Mouse (Mus musculus): ENCODE measurements around the gene Tbc1d23. TPM values are rescaled to one million over a fixed set of nuclear protein-coding genes. Genes with fewer than 3 reads are reported as not detected.
A peak's percentile ranks its signal among the peaks of the same experiment; 100 is the strongest.
"Not testable (repeated sequence)": the region's sequence is repeated elsewhere in the genome, so short reads cannot be mapped to it uniquely, and the experiment has no call there.

Tbc1d23 gene
- polyA plus RNA-seq, 1 experiment from 2014 or later = 22.3 TPM

GRCm38 (mm10) chr16:57246596-57246995, 15.3 kb upstream of the Tbc1d23 start:
- Histone ChIP-seq H3K9ac (ENCODE audit: low read depth, low read length) (no peak overlapping the region), H3K27ac (ENCODE audit: low read depth, low read length) (no peak overlapping the region), H3K4me3 (ENCODE audit: low read depth, low read length) (no peak overlapping the region), H3K27me3 (replicated peaks; ENCODE audit: control insufficient read depth, insufficient read depth, low read length) (no peaks in the 10 kb centered on the region), H3K4me2 (replicated peaks; ENCODE audit: low read depth) (no peak overlapping the region), H3K36me3 (ENCODE audit: control insufficient read depth, insufficient read depth) (no peaks in the 10 kb centered on the region), H3K4me1 (replicated peaks; ENCODE audit: control insufficient read depth, insufficient read depth, low read length) (no peaks in the 10 kb centered on the region), H3K9me3 (ENCODE audit: control insufficient read depth) (no peaks in the 10 kb centered on the region)
- TF ChIP-seq CTCF (IDR thresholded peaks at IDR 0.05; ENCODE audit: low read depth) = no peak
- no peak for ATAC-seq
- WGBS = 86% methylated on average over 3 of the region's 3 CpGs

GRCm38 (mm10) chr16:57243858-57244248, 12.5 kb upstream of the Tbc1d23 start:
- Histone ChIP-seq H3K4me3 (ENCODE audit: low read depth, low read length) (no peak overlapping the region), H3K4me1 (replicated peaks; ENCODE audit: control insufficient read depth, insufficient read depth, low read length) (no peaks in the 10 kb centered on the region), H3K27me3 (replicated peaks; ENCODE audit: control insufficient read depth, insufficient read depth, low read length) (no peaks in the 10 kb centered on the region), H3K9me3 (ENCODE audit: control insufficient read depth) (no peaks in the 10 kb centered on the region), H3K36me3 (ENCODE audit: control insufficient read depth, insufficient read depth) (no peaks in the 10 kb centered on the region), H3K4me2 (replicated peaks; ENCODE audit: low read depth) (no peak overlapping the region), H3K27ac (ENCODE audit: low read depth, low read length) (no peak overlapping the region), H3K9ac (ENCODE audit: low read depth, low read length) (no peak overlapping the region)
- peak; percentile 51 for ATAC-seq
- TF ChIP-seq CTCF (IDR thresholded peaks at IDR 0.05; ENCODE audit: low read depth) = peak; percentile 94
- 12% methylated on average over 6 of the region's 6 CpGs for WGBS

DNA sequence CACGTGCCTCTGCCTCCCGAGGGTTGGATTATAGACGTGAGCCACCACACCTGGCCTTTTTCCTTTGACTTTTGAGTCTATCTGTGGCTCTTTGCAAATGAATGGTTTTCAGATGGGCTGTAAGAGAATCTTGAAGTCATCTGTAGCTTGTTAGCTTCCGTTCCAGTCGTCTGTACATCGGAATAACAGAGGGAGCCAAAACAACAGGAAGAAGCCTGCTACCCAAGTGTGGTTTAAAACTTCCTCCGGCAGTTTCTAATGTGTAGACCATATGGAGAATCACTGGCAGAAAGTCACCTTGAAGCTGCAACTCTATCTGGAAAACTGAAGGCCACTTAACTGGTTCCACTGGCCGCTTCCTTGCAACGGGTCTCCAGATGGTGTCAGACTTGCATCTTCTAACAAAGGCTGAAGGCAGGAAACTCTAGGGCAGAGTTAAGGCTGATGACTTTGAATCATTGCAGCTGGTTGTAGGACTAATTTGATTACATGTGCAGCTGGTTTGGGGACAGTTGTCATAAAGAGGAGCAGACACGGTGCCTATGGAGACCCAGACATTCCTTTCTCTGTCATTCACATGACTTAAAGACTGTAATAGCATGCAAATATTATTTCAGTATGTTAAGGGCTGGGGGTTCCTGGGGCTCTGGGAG, 12.0 kb upstream of the Tbc1d23 start:
- no peak for ATAC-seq
- no peak overlapping the region for H3K9ac ChIP-seq (ENCODE audit: low read depth, low read length)
- WGBS = 45% methylated on average over 10 of the region's 10 CpGs

GRCm38 (mm10) chr16:57242857-57243204, 11.5 kb upstream of the Tbc1d23 start:
- 84% methylated on average over 5 of the region's 5 CpGs for WGBS

More for the DNA sequence above, 12.0 kb upstream of the Tbc1d23 start:
- Histone ChIP-seq H3K4me2 (replicated peaks; ENCODE audit: low read depth) (no peak overlapping the region), H3K36me3 (ENCODE audit: control insufficient read depth, insufficient read depth) (no peaks in the 10 kb centered on the region), H3K4me3 (ENCODE audit: low read depth, low read length) (no peak overlapping the region), H3K27me3 (replicated peaks; ENCODE audit: control insufficient read depth, insufficient read depth, low read length) (no peaks in the 10 kb centered on the region), H3K27ac (ENCODE audit: low read depth, low read length) (no peak overlapping the region), H3K4me1 (replicated peaks; ENCODE audit: control insufficient read depth, insufficient read depth, low read length) (no peaks in the 10 kb centered on the region), H3K9me3 (ENCODE audit: control insufficient read depth) (no peaks in the 10 kb centered on the region)
- TF ChIP-seq CTCF (IDR thresholded peaks at IDR 0.05; ENCODE audit: low read depth) = peak; percentile 47

GRCm38 (mm10) chr16:57235871-57236510, 4.7 kb upstream of the Tbc1d23 start:
- Histone ChIP-seq H3K9me3 (ENCODE audit: control insufficient read depth) (no peaks in the 10 kb centered on the region), H3K9ac (ENCODE audit: low read depth, low read length) (no peak overlapping the region), H3K36me3 (ENCODE audit: control insufficient read depth, insufficient read depth) (no peaks in the 10 kb centered on the region), H3K27ac (ENCODE audit: low read depth, low read length) (no peak overlapping the region), H3K4me1 (replicated peaks; ENCODE audit: control insufficient read depth, insufficient read depth, low read length) (no peaks in the 10 kb centered on the region), H3K4me3 (ENCODE audit: low read depth, low read length) (no peak overlapping the region), H3K4me2 (replicated peaks; ENCODE audit: low read depth) (no peak overlapping the region), H3K27me3 (replicated peaks; ENCODE audit: control insufficient read depth, insufficient read depth, low read length) (no peaks in the 10 kb centered on the region)
- no peak for ATAC-seq
- TF ChIP-seq CTCF (IDR thresholded peaks at IDR 0.05; ENCODE audit: low read depth) = no peak
- WGBS = 43% methylated on average over 7 of the region's 7 CpGs

More at GRCm38 (mm10) chr16:57242857-57243204, 11.5 kb upstream of the Tbc1d23 start:
- Histone ChIP-seq H3K27ac (ENCODE audit: low read depth, low read length) (no peak overlapping the region), H3K36me3 (ENCODE audit: control insufficient read depth, insufficient read depth) (no peaks in the 10 kb centered on the region), H3K4me1 (replicated peaks; ENCODE audit: control insufficient read depth, insufficient read depth, low read length) (no peaks in the 10 kb centered on the region), H3K9ac (ENCODE audit: low read depth, low read length) (no peak overlapping the region), H3K9me3 (ENCODE audit: control insufficient read depth) (no peaks in the 10 kb centered on the region), H3K4me3 (ENCODE audit: low read depth, low read length) (no peak overlapping the region), H3K27me3 (replicated peaks; ENCODE audit: control insufficient read depth, insufficient read depth, low read length) (no peaks in the 10 kb centered on the region), H3K4me2 (replicated peaks; ENCODE audit: low read depth) (no peak overlapping the region)
- ATAC-seq = no peak
- no peak for TF ChIP-seq CTCF (IDR thresholded peaks at IDR 0.05; ENCODE audit: low read depth)

DNA sequence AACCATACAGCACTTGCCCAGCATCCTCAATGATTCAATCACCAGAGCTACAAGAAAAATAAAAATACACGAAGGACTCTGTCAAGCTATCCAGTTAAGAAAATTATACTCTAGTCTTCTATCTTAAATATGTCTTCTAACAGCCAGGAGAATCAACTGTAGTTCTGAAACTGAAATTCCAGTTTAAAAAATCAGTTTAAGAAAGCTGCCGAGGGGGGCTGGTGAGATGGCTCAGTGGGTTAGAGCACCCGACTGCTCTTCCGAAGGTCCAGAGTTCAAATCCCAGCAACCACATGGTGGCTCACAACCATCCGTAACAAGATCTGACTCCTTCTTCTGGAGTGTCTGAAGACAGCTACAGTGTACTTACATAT, 620 bp upstream of the Tbc1d23 start:
- not testable (repeated sequence) for H3K27me3 ChIP-seq (replicated peaks; ENCODE audit: control insufficient read depth, insufficient read depth, low read length); H3K9ac ChIP-seq (ENCODE audit: low read depth, low read length); H3K4me1 ChIP-seq (replicated peaks; ENCODE audit: control insufficient read depth, insufficient read depth, low read length); H3K36me3 ChIP-seq (ENCODE audit: control insufficient read depth, insufficient read depth); H3K9me3 ChIP-seq (ENCODE audit: control insufficient read depth); H3K27ac ChIP-seq (ENCODE audit: low read depth, low read length); ATAC-seq; H3K4me3 ChIP-seq (ENCODE audit: low read depth, low read length)
- WGBS = 66% methylated on average over 4 of the region's 5 CpGs
- H3K4me2 ChIP-seq (replicated peaks; ENCODE audit: low read depth) = peak overlapping the region; percentile 49; the same call in 1 of the 2 replicates
